In the genomic region with DNA sequence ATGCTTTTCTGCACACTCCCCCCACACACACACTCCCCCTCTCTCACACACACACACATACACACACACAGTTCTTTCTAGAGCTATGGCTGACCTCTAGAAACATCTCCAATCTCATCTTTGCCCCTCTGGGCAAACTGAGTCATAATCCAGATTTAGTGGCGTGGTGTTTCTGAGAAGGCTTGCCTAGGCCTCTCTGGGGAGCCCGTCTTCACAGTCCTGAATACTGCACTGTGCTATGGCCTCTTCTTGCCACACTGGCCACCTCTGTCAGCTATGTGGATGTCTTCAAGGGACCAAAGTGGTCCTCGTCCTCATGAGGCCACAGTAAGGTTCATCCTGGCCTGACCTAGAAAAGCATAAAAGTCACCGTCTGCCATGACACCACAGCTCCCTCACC, we compare ENCODE assay signal across 17 mouse cellular contexts.
"Had no signal": no experiment of that assay in that cellular context is flagged by ENCODE, and none has a peak within 500 bp of the region (broad histone marks: within the 10 kb centered on the region; RNA-seq: fewer than 3 reads in every experiment).

No protein-coding gene starts in this region.

- H3K9ac ChIP-seq: heart, embryonic 13.5 days; heart, embryonic 15.5 days; hindbrain, embryonic 14.5 days; intestine, embryonic 15.5 days; limb, embryonic 12.5 days had no signal

- H3K27me3 ChIP-seq: heart, embryonic 13.5 days; heart, embryonic 15.5 days; intestine, embryonic 15.5 days; limb, embryonic 12.5 days had no signal

- H3K4me3 ChIP-seq: heart, adult 2 months; heart, embryonic 13.5 days; heart, embryonic 15.5 days; intestine, embryonic 15.5 days; layer of hippocampus, adult 2 months; left cerebral cortex, adult 2 months; limb, embryonic 10.5 days; limb, embryonic 12.5 days had no signal

- H3K9me3 ChIP-seq: heart, embryonic 13.5 days; heart, embryonic 15.5 days; intestine, embryonic 15.5 days; limb, embryonic 10.5 days; limb, embryonic 12.5 days had no signal

- H3K4me2 ChIP-seq: heart, embryonic 11.5 days; heart, embryonic 13.5 days; heart, embryonic 15.5 days; hindbrain, embryonic 14.5 days; intestine, embryonic 15.5 days; limb, embryonic 12.5 days; liver, embryonic 11.5 days had no signal

- ATAC-seq: hindbrain, embryonic 16.5 days; inflammation-experienced regulatory T-cells, adult 6 months had no signal

- H3K27ac ChIP-seq: heart, adult 2 months; heart, embryonic 13.5 days; heart, embryonic 15.5 days; hindbrain, embryonic 14.5 days; intestine, embryonic 15.5 days; layer of hippocampus, adult 2 months; left cerebral cortex, adult 2 months; limb, embryonic 10.5 days; limb, embryonic 12.5 days had no signal

- H3K36me3 ChIP-seq: heart, embryonic 13.5 days; heart, embryonic 15.5 days; intestine, embryonic 15.5 days; limb, embryonic 10.5 days; limb, embryonic 12.5 days had no signal

- H3K4me1 ChIP-seq: intestine, embryonic 15.5 days had no signal

- DNase-seq: heart, adult 2 months; heart, postnatal 14 days; heart, postnatal 36 days; kidney, postnatal 25 days; liver had no signal
